Mouse (Mus musculus) spleen, adult 2 months (tissue): ENCODE data around the gene D430042O09Rik. TPM values are rescaled to one million over a fixed set of nuclear protein-coding genes. Genes with fewer than 3 reads are reported as not detected.

Source experiments
- DNase-seq, 2 experiments: peaks; one replicate each; pipeline versions ENCODE4 v3.0.0 to v3.0.0-alpha.2; 2012 to 2021; ENCODE audit warnings: low spot score in 2 of 2, low read depth in 1 of 2
- H3K27ac ChIP-seq: fragments of 200-500 bp; 2 replicates; pipeline ENCODE4 v1.5.1; 2012; ENCODE audit warnings: low read length, inconsistent platforms; ENCODE audit not compliant: insufficient read depth
- H3K27me3 ChIP-seq: fragments of 200-500 bp; 2 replicates; pipeline ENCODE4 v1.6.1; 2012; ENCODE audit warnings: mild to moderate bottlenecking, moderate library complexity, low read length, inconsistent platforms; ENCODE audit not compliant: control insufficient read depth, insufficient read depth
- H3K36me3 ChIP-seq: fragments of 200-500 bp; 2 replicates; pipeline ENCODE4 v1.6.1; 2012; ENCODE audit warnings: mild to moderate bottlenecking, low read length, inconsistent platforms; ENCODE audit not compliant: control insufficient read depth, insufficient read depth
- H3K4me1 ChIP-seq: fragments of 200-500 bp; 2 replicates; pipeline ENCODE4 v1.6.1; 2011; ENCODE audit warnings: inconsistent platforms; ENCODE audit not compliant: control insufficient read depth, insufficient read depth, insufficient read length
- H3K4me3 ChIP-seq: fragments of 200-500 bp; 2 replicates; pipeline ENCODE4 v1.5.1; 2011; ENCODE audit warnings: mild to moderate bottlenecking, inconsistent platforms; ENCODE audit not compliant: insufficient read depth, insufficient read length; ENCODE audit errors: extremely low read depth
- CTCF ChIP-seq: fragments of 200-500 bp; IDR thresholded peaks from 2 replicates; pipeline ENCODE4 v1.5.1; 2011; ENCODE audit warnings: mild to moderate bottlenecking, inconsistent platforms; ENCODE audit not compliant: insufficient read depth, insufficient read length, insufficient replicate concordance; ENCODE audit errors: extremely low read depth
- POLR2A ChIP-seq: fragments of 200-500 bp; IDR thresholded peaks from 2 replicates; pipeline ENCODE4 v1.6.1; 2011; ENCODE audit warnings: low read depth, low read length, inconsistent platforms
- WGBS: fragments of 180-500 bp; shearing (Covaris S2); methylation state at CpG from one replicate; pipeline ENCODE4 v1.1.7; 2018; 5-methylcytosine and 5-hydroxymethylcytosine counted together
- polyA plus RNA-seq: library from polyadenylated mRNA; depleted of rRNA; stranded (reverse); fragments of >200 nt; gene quantifications from 2 replicates; pipeline ENCODE4 v1.2.3, GENCODE M21; 2012

D430042O09Rik gene
- polyA plus RNA-seq, 1 experiment: 7.0 TPM

GRCm38 (mm10) chr7:125865234-125865633 is 157.5 kb downstream of the D430042O09Rik start:
- no peaks in the 10 kb centered on the region for H3K4me1 ChIP-seq
- peaks cover 4% of the 10 kb centered on the region; the same call in 1 of the 2 replicates for H3K36me3 ChIP-seq
- no peaks in the 10 kb centered on the region for H3K27me3 ChIP-seq
- DNase-seq: no peak
- no peak overlapping the region for H3K27ac ChIP-seq
- no peak overlapping the region for H3K4me3 ChIP-seq
- WGBS: 84% methylated on average over 11 of the region's 11 CpGs
- TF ChIP-seq POLR2A: no peak
- no peak for TF ChIP-seq CTCF

- TF ChIP-seq POLR2A (no peak), CTCF (no peak)
- 96% methylated on average over 3 of the region's 3 CpGs for WGBS
- no peak overlapping the region for H3K4me3 ChIP-seq
- H3K36me3 ChIP-seq: peaks cover 2% of the 10 kb centered on the region; the same call in 1 of the 2 replicates
- no peaks in the 10 kb centered on the region for H3K27me3 ChIP-seq
- no peaks in the 10 kb centered on the region for H3K4me1 ChIP-seq
- no peak overlapping the region for H3K27ac ChIP-seq
- no peak for DNase-seq
Observed at GRCm38 (mm10) chr7:125868570-125868969, 160.9 kb downstream of the D430042O09Rik start.

- DNase-seq: no peak
- Histone ChIP-seq H3K27ac (no peak overlapping the region), H3K4me1 (no peaks in the 10 kb centered on the region), H3K27me3 (no peaks in the 10 kb centered on the region), H3K36me3 (0 out of 2 replicates have a peak, but pooled peaks cover 2% of the 10 kb centered on the region), H3K4me3 (no peak overlapping the region)
- TF ChIP-seq POLR2A (no peak), CTCF (no peak)
- 74% methylated on average over 12 of the region's 12 CpGs for WGBS
Observed at GRCm38 (mm10) chr7:125871404-125872201, 163.9 kb downstream of the D430042O09Rik start.

- 79% methylated on average over 6 of the region's 6 CpGs for WGBS
- DNase-seq: no peak
Observed at GRCm38 (mm10) chr7:125872202-125872580, 164.5 kb downstream of the D430042O09Rik start.

GRCm38 (mm10) chr7:125872874-125873273 is 165.2 kb downstream of the D430042O09Rik start:
- Histone ChIP-seq H3K36me3 (0 out of 2 replicates have a peak, but pooled peaks cover 2% of the 10 kb centered on the region), H3K27ac (no peak overlapping the region), H3K4me3 (no peak overlapping the region), H3K4me1 (no peaks in the 10 kb centered on the region), H3K27me3 (no peaks in the 10 kb centered on the region)
- WGBS: 79% methylated on average over 3 of the region's 3 CpGs
- DNase-seq: no peak
- TF ChIP-seq CTCF (no peak), POLR2A (no peak)

More at GRCm38 (mm10) chr7:125872202-125872580, 164.5 kb downstream of the D430042O09Rik start:
- no peak for TF ChIP-seq CTCF
- TF ChIP-seq POLR2A: no peak
- H3K27ac ChIP-seq: no peak overlapping the region
- no peaks in the 10 kb centered on the region for H3K4me1 ChIP-seq
- 0 out of 2 replicates have a peak, but pooled peaks cover 2% of the 10 kb centered on the region for H3K36me3 ChIP-seq
- H3K4me3 ChIP-seq: no peak overlapping the region
- H3K27me3 ChIP-seq: no peaks in the 10 kb centered on the region

- DNase-seq: no peak
- TF ChIP-seq POLR2A (no peak), CTCF (no peak)
- H3K36me3 ChIP-seq: no peaks in the 10 kb centered on the region
- H3K4me3 ChIP-seq: no peak overlapping the region
- no peaks in the 10 kb centered on the region for H3K4me1 ChIP-seq
- H3K27me3 ChIP-seq: no peaks in the 10 kb centered on the region
- no peak overlapping the region for H3K27ac ChIP-seq
- WGBS: 94% methylated on average over 6 of the region's 6 CpGs
Observed at GRCm38 (mm10) chr7:125873971-125874495, 166.3 kb downstream of the D430042O09Rik start.

GRCm38 (mm10) chr7:125878040-125878439 is 170.4 kb downstream of the D430042O09Rik start:
- Histone ChIP-seq H3K27ac (no peak overlapping the region), H3K36me3 (no peaks in the 10 kb centered on the region), H3K4me1 (no peaks in the 10 kb centered on the region), H3K4me3 (no peak overlapping the region), H3K27me3 (no peaks in the 10 kb centered on the region)
- DNase-seq: no peak
- 30% methylated on average over 4 of the region's 4 CpGs for WGBS
- TF ChIP-seq POLR2A (no peak), CTCF (no peak)
